Mouse (Mus musculus) MEL (cell line): ENCODE results near the gene Nolc1. TPM values are rescaled to one million over a fixed set of nuclear protein-coding genes. Genes with fewer than 3 reads are reported as not detected.
A peak's percentile ranks its signal among the peaks of the same experiment; 100 is the strongest.

ENCODE experiments used
- DNase-seq: peaks from one replicate; pipeline ENCODE4 v3.0.0; 2011; ENCODE audit warnings: low read depth, low spot score
- H3K27ac ChIP-seq: 2 replicates; pipeline ENCODE4 v1.5.1; 2012; ENCODE audit warnings: low read depth, mild to moderate bottlenecking, control low read depth, low read length, moderate library complexity; ENCODE audit not compliant: control insufficient read depth
- H3K27me3 ChIP-seq, 2 experiments: fragments of 150-350 bp in 1 of 2; sonication (generic) in 1 of 2; 2 replicates each; pipeline ENCODE4 v1.6.1; 2012; ENCODE audit warnings: low read length in 2 of 2, mild to moderate bottlenecking in 2 of 2, improper control_type of control experiment in 1 of 2, moderate library complexity in 1 of 2; ENCODE audit not compliant: insufficient read depth in 2 of 2, control insufficient read depth in 1 of 2
- H3K36me3 ChIP-seq, 2 experiments: 2 replicates each; pipeline ENCODE4 v1.6.1; 2012 to 2014; ENCODE audit warnings: low read length in 2 of 2, improper control_type of control experiment in 1 of 2, inconsistent platforms in 1 of 2, mild to moderate bottlenecking in 1 of 2; ENCODE audit not compliant: insufficient read depth in 2 of 2, control insufficient read depth in 1 of 2
- H3K4me1 ChIP-seq, 2 experiments: fragments of 150-350 bp in 1 of 2; sonication (generic) in 1 of 2; 2 replicates each; pipeline ENCODE4 v1.6.1; 2012; ENCODE audit warnings: low read length in 2 of 2, improper control_type of control experiment in 1 of 2, mild to moderate bottlenecking in 1 of 2; ENCODE audit not compliant: insufficient read depth in 2 of 2, control insufficient read depth in 1 of 2
- H3K4me3 ChIP-seq, 2 experiments: fragments of 150-350 bp in 1 of 2; sonication (generic) in 1 of 2; 2 replicates each; pipeline ENCODE4 v1.5.1; 2012; ENCODE audit warnings: low read depth in 2 of 2, low read length in 2 of 2, mild to moderate bottlenecking in 2 of 2, moderate library complexity in 2 of 2, control low read depth in 1 of 2, improper control_type of control experiment in 1 of 2; ENCODE audit not compliant: control insufficient read depth in 1 of 2, insufficient read depth in 1 of 2
- H3K79me2 ChIP-seq: 2 replicates; pipeline ENCODE4 v1.6.1; 2012; ENCODE audit warnings: mild to moderate bottlenecking, low read length, moderate library complexity; ENCODE audit not compliant: control insufficient read depth, poor library complexity, insufficient read depth
- H3K9ac ChIP-seq: 2 replicates; pipeline ENCODE4 v1.6.1; 2012; ENCODE audit warnings: low read depth, mild to moderate bottlenecking, control low read depth, low read length, moderate library complexity; ENCODE audit not compliant: control insufficient read depth, poor library complexity, severe bottlenecking
- H3K9me3 ChIP-seq: fragments of 150-350 bp; sonication (generic); replicated peaks from 2 replicates; pipeline ENCODE4 v1.6.1; 2012; ENCODE audit warnings: mild to moderate bottlenecking, low read length, improper control_type of control experiment, moderate library complexity; ENCODE audit not compliant: insufficient read depth
- BHLHE40 ChIP-seq: IDR thresholded peaks from 2 replicates; pipeline ENCODE4 v1.6.1; 2012; ENCODE audit warnings: low read depth, mild to moderate bottlenecking, inconsistent platforms, low read length, improper control_type of control experiment, borderline replicate concordance
- CHD1 ChIP-seq: IDR thresholded peaks from 2 replicates; pipeline ENCODE4 v1.6.1; 2012; ENCODE audit warnings: low read depth, mild to moderate bottlenecking, inconsistent platforms, low read length, improper control_type of control experiment
- CHD2 ChIP-seq: IDR thresholded peaks from 2 replicates; pipeline ENCODE4 v1.6.1; 2011; ENCODE audit warnings: low read length, improper control_type of control experiment
- ELF1 ChIP-seq: IDR thresholded peaks from 2 replicates; pipeline ENCODE4 v1.6.1; 2014; ENCODE audit warnings: low read depth, mild to moderate bottlenecking, inconsistent platforms, low read length, improper control_type of control experiment, moderate library complexity
- EP300 ChIP-seq, 2 experiments: IDR thresholded peaks; 2 replicates each; pipeline ENCODE4 v1.6.1; 2011; ENCODE audit warnings: improper control_type of control experiment in 2 of 2, low read length in 2 of 2, low read depth in 1 of 2, mild to moderate bottlenecking in 1 of 2
- ETS1 ChIP-seq: IDR thresholded peaks from 2 replicates; pipeline ENCODE4 v1.6.1; 2012; ENCODE audit warnings: low read depth, mild to moderate bottlenecking, inconsistent platforms, low read length, improper control_type of control experiment, moderate library complexity
- GABPA ChIP-seq: IDR thresholded peaks from 2 replicates; pipeline ENCODE4 v1.6.1; 2012; ENCODE audit warnings: low read depth, mild to moderate bottlenecking, inconsistent platforms, low read length, improper control_type of control experiment, moderate library complexity
- JUND ChIP-seq: IDR thresholded peaks from 2 replicates; pipeline ENCODE4 v1.6.1; 2011; ENCODE audit warnings: low read depth, mild to moderate bottlenecking, improper control_type of control experiment, low read length
- KAT2A ChIP-seq: conservative IDR thresholded peaks from 2 replicates; pipeline ENCODE4 v1.6.1; 2012; ENCODE audit warnings: low read depth, low read length, improper control_type of control experiment, inconsistent platforms
- MAX ChIP-seq: IDR thresholded peaks from 2 replicates; pipeline ENCODE4 v1.6.1; 2011; ENCODE audit warnings: low read length, improper control_type of control experiment
- MAZ ChIP-seq: IDR thresholded peaks from 2 replicates; pipeline ENCODE4 v1.6.1; 2012; ENCODE audit warnings: low read depth, mild to moderate bottlenecking, inconsistent platforms, low read length, improper control_type of control experiment
- MEF2A ChIP-seq: IDR thresholded peaks from 2 replicates; pipeline ENCODE4 v1.6.1; 2014; ENCODE audit warnings: low read depth, mild to moderate bottlenecking, inconsistent platforms, low read length, improper control_type of control experiment; ENCODE audit not compliant: poor library complexity, insufficient replicate concordance, severe bottlenecking; ENCODE audit errors: extremely low read depth
- MXI1 ChIP-seq: IDR thresholded peaks from 2 replicates; pipeline ENCODE4 v1.6.1; 2011; ENCODE audit warnings: mild to moderate bottlenecking, low read depth, low read length, improper control_type of control experiment
- MYB ChIP-seq: IDR thresholded peaks from 2 replicates; pipeline ENCODE4 v1.6.1; 2011; ENCODE audit warnings: mild to moderate bottlenecking, low read depth, low read length, improper control_type of control experiment
- MYC ChIP-seq: IDR thresholded peaks from 2 replicates; pipeline ENCODE4 v1.6.1; 2011; ENCODE audit warnings: low read depth, mild to moderate bottlenecking, low read length, improper control_type of control experiment, moderate library complexity
- NELFE ChIP-seq: IDR thresholded peaks from 2 replicates; pipeline ENCODE4 v1.6.1; 2011; ENCODE audit warnings: low read depth, low read length, improper control_type of control experiment
- POLR2A ChIP-seq, 2 experiments: IDR thresholded peaks; 2 replicates each; pipeline ENCODE4 v1.6.1; 2011 to 2012; ENCODE audit warnings: low read length in 2 of 2, mild to moderate bottlenecking in 2 of 2, control low read depth in 1 of 2, improper control_type of control experiment in 1 of 2, low read depth in 1 of 2, moderate library complexity in 1 of 2; ENCODE audit not compliant: control insufficient read depth in 1 of 2, insufficient read depth in 1 of 2, poor library complexity in 1 of 2
- POLR2AphosphoS2 ChIP-seq: IDR thresholded peaks from 2 replicates; pipeline ENCODE4 v1.6.1; 2011; ENCODE audit warnings: low read length, improper control_type of control experiment
- POLR2AphosphoS5 ChIP-seq: IDR thresholded peaks from 2 replicates; pipeline ENCODE4 v1.6.1; 2012; ENCODE audit warnings: low read depth, borderline replicate concordance, mild to moderate bottlenecking, inconsistent platforms, low read length, moderate library complexity, mixed read lengths
- RAD21 ChIP-seq: IDR thresholded peaks from 2 replicates; pipeline ENCODE4 v1.6.1; 2011; ENCODE audit warnings: mild to moderate bottlenecking, low read depth, low read length, improper control_type of control experiment
- RCOR1 ChIP-seq: IDR thresholded peaks from 2 replicates; pipeline ENCODE4 v1.6.1; 2012; ENCODE audit warnings: low read depth, mild to moderate bottlenecking, inconsistent platforms, low read length, improper control_type of control experiment
- TBP ChIP-seq: IDR thresholded peaks from 2 replicates; pipeline ENCODE4 v1.8.0; 2011; ENCODE audit warnings: low read depth, low read length, improper control_type of control experiment
- TCF12 ChIP-seq: IDR thresholded peaks from 2 replicates; pipeline ENCODE4 v1.6.1; 2014; ENCODE audit warnings: low read depth, mild to moderate bottlenecking, inconsistent platforms, low read length, improper control_type of control experiment, moderate library complexity
- USF1 ChIP-seq: IDR thresholded peaks from 2 replicates; pipeline ENCODE4 v1.6.1; 2014; ENCODE audit warnings: low read depth, mild to moderate bottlenecking, inconsistent platforms, low read length, improper control_type of control experiment, moderate library complexity
- ZC3H11A ChIP-seq: IDR thresholded peaks from 2 replicates; pipeline ENCODE4 v1.6.1; 2012; ENCODE audit warnings: low read depth, mild to moderate bottlenecking, inconsistent platforms, low read length, improper control_type of control experiment
- ZKSCAN1 ChIP-seq: IDR thresholded peaks from 2 replicates; pipeline ENCODE4 v1.6.1; 2012; ENCODE audit warnings: low read depth, mild to moderate bottlenecking, inconsistent platforms, low read length, improper control_type of control experiment, moderate library complexity
- ZNF384 ChIP-seq: IDR thresholded peaks from 2 replicates; pipeline ENCODE4 v1.6.1; 2012; ENCODE audit warnings: low read depth, mild to moderate bottlenecking, inconsistent platforms, low read length, improper control_type of control experiment
- polyA plus RNA-seq, 2 experiments: library from polyadenylated mRNA; stranded (reverse) in 1 of 2; unstranded in 1 of 2; fragments of >175 nt in 1 of 2; fragments of >200 nt in 1 of 2; gene quantifications; 2 replicates each; pipeline versions ENCODE4 v1.2.1 to v1.2.4; 2012; ENCODE audit warnings: low replicate concordance in 2 of 2, low read depth in 1 of 2; ENCODE audit not compliant: insufficient read length in 2 of 2, insufficient read depth in 1 of 2, missing spikeins in 1 of 2
- total RNA-seq: library from RNA; depleted of rRNA; stranded (reverse); fragments of 300-350 nt; gene quantifications from 2 replicates; pipeline ENCODE4 v1.2.3, GENCODE M21; 2012

Nolc1 gene
- total and polyA plus RNA-seq, 3 experiments, result 213 to 753 (median 294) TPM

GRCm38 (mm10) chr19:46056947-46057607, 18.6 kb upstream of the Nolc1 start (continued):
- TF ChIP-seq MYB (no peak), ZNF384 (no peak), MYC (peak; percentile 99)

GRCm38 (mm10) chr19:46058466-46058865, 17.2 kb upstream of the Nolc1 start:
- TF ChIP-seq RCOR1 (no peak), NELFE (no peak), ZKSCAN1 (no peak), RAD21 (no peak), KAT2A (no peak)

DNA sequence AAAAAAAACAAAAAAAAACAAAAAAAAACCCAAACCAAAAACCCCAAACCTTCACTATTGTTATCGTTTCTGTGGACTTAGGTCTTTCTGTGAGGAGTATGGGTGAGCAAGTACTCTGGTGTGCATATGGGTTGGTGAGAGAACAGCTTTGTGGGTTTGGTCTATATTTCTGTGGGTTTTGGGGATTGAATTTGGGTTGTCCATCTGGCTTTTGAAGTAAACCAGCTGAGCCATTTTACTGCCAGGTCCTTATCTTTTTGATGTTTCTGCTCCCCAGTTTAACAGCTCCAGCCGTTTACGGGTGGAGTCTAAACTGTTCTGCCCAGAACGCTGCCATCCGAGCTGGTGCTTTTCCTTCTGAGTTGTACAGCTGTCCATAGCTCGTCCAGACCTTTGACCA, 14.8 kb upstream of the Nolc1 start:
- peak; percentile 73 for DNase-seq
- peaks cover 37 to 39% of the 10 kb centered on the region in 2 experiments for H3K36me3 ChIP-seq
- no peaks in the 10 kb centered on the region for H3K9me3 ChIP-seq
- no peak overlapping the region for H3K9ac ChIP-seq
- H3K27ac ChIP-seq, result peak overlapping the region; percentile 36
- peaks cover 14 to 33% of the 10 kb centered on the region in 2 experiments for H3K4me1 ChIP-seq
- no peaks in the 10 kb centered on the region for H3K27me3 ChIP-seq
- peaks cover 81% of the 10 kb centered on the region for H3K79me2 ChIP-seq
- no peak overlapping the region for H3K4me3 ChIP-seq
- TF ChIP-seq POLR2AphosphoS5 (no peak), RAD21 (no peak), MAX (no peak), GABPA (no peak), ZNF384 (peak; percentile 58; the same call in 1 of the 2 replicates), KAT2A (no peak), USF1 (no peak), MAZ (0 out of 2 replicates have a peak, but pooled peaks have one; percentile 49), POLR2AphosphoS2 (no peak; the same call in 1 of the 2 replicates), ZC3H11A (no peak), NELFE (no peak), EP300 (IDR thresholded peaks at IDR 0.05; ENCODE audit: low read depth in 1 of 2, low read length in 2 of 2) (peak; percentile 68 to 86), ELF1 (no peak), ZKSCAN1 (no peak), TBP (no peak), CHD1 (0 out of 2 replicates have a peak, but pooled peaks have one; percentile 42), RCOR1 (peak; percentile 57; the same call in 1 of the 2 replicates), CHD2 (no peak), JUND (no peak), POLR2A (IDR thresholded peaks at IDR 0.05; ENCODE audit: control insufficient read depth in 1 of 2, insufficient read depth in 1 of 2, low read depth in 1 of 2, low read length in 2 of 2, poor library complexity in 1 of 2) (no peak), BHLHE40 (no peak), MEF2A (no peak), TCF12 (peak; percentile 84), ETS1 (peak; percentile 98), MYC (peak; percentile 44; the same call in 1 of the 2 replicates), MYB (peak; percentile 95), MXI1 (peak; percentile 73)

More at GRCm38 (mm10) chr19:46058466-46058865, 17.2 kb upstream of the Nolc1 start:
- Histone ChIP-seq H3K79me2 (peaks cover 70% of the 10 kb centered on the region), H3K4me1 (peaks cover 14 to 33% of the 10 kb centered on the region in 2 experiments), H3K9ac (no peak overlapping the region), H3K36me3 (peaks cover 18 to 39% of the 10 kb centered on the region in 2 experiments), H3K27ac (no peak overlapping the region), H3K4me3 (no peak overlapping the region; a peak in 1 of 4 replicates), H3K9me3 (no peaks in the 10 kb centered on the region), H3K27me3 (no peaks in the 10 kb centered on the region)
- no peak for DNase-seq
